Mouse (Mus musculus): ENCODE results near the gene Gm17555. TPM values are rescaled to one million over a fixed set of nuclear protein-coding genes. Genes with fewer than 3 reads are reported as not detected.

Gene Gm17555
- not detected for total RNA-seq (2023)

DNA sequence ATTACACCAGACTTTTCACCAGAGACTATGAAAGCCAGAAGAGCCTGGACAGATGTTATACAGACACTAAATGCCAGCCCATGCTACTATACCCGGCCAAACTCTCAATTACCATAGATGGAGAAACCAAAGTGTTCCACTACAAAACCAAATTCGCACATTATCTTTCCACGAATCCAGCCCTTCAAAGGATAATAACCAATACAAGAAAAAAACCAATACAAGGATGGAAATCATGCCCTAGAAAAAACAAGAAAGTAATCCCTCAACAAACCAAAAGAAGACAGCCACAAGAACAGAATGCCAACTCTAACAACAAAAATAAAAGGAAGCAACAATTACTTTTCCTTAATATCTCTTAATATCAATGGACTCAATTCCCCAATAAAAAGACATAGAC is at the start of gene Gm17555:
Gene Gm17555, plus strand, starts transcription at position 301 of the 400 bp plus-strand sequence.

Other genes starting within 250 kb of the Gm17555 start
- 0.70 TPM for gene Fgf7, start 180.4 kb upstream of the Gm17555 start, total RNA-seq (2023)
- not detected for gene Fam227b, start 63.1 kb upstream of the Gm17555 start, total RNA-seq (2023)
- gene Dtwd1, start 63.0 kb upstream of the Gm17555 start, total RNA-seq (2023), result 4.9 TPM